Mouse (Mus musculus): ENCODE data around the gene Pbld2. TPM values are rescaled to one million over a fixed set of nuclear protein-coding genes. Genes with fewer than 3 reads are reported as not detected.

Pbld2 gene
- polyA plus RNA-seq (2012; rRNA removed) = 3.0 and 3.5 TPM in 2 replicates

GRCm38 (mm10) chr10:63023749-63024579 lies at the start of gene Pbld2, which contains the start of gene Hnrnph3:
TSS of gene Pbld2 (plus strand) at chr10:63024315.
TSS of gene Hnrnph3 (minus strand) at chr10:63024217.
- peak; percentile 96 to 99 for DNase-seq (ENCODE audit: extremely low spot score in 1 of 2, low spot score in 1 of 2)

DNA sequence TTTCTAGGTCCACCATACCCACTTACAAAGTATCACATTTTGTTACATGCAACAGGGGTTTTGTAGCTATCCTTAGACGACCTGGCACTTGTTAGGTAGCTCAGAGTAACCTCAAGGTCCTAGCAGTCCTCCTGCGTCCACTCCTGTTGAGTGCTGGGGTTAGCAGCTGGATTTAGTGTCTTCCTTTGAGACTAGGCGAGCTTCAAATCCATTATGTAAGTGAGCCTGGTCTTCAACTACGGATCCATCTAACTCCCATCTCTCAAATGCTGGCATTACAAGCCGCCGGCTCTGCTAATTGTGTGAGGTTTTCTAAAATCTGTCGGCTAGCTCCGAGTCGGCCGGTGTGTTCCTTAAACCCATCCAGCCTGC lies 44.5 kb upstream of the Pbld2 start:
- no peak for DNase-seq (ENCODE audit: extremely low spot score in 1 of 2, low spot score in 1 of 2)

DNA sequence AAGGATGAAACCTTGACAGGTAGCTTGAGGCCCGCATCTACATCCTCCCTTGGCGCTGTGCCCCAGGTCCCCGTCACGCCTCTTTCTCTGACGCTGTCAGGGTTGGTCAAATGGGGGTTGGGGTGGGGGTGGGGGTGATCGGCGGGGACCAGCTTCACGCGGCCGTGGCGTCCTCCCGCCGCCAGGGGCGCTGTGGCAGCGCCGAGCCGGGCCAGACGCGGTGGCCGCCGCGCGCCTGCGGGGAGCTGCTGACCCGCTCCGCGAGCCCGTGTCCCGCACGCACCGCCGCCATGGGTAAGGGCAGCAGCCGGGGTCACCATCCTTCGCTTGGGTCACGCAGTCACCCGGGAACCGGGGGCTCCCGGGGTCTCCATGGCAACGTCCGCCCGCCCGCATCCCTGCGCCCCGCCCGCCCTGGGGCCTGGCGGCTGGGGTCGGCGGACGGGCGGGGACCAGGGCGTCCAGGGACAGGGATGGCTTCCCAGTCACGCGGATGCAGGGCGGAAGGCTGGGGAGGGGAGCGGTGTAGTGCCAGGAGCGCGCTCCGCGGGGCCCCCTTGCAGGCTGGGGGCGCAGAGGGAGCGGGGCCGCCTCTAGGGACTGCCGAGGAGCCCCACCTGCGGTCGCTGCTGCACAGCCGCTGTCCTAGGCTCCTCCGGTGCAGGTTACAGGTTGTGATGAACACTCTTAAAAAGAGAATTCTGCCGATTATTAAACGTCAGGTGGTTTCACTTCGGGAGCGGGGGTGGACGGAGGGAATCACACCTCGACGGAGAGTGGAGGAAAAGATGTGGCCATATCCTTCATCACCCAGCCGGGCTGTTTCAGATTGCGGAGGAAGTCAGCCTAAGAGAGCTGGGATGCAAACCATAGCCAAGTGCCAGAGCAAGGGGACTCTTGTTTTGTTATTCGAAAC lies 43.8 kb upstream of the Pbld2 start, which contains the start of gene Rufy2:
Gene Rufy2 (plus strand): TSS at position 185 of the 916 bp plus-strand sequence.
- DNase-seq (ENCODE audit: extremely low spot score in 1 of 2, low spot score in 1 of 2) = peak; percentile 77 to 93

- DNase-seq (ENCODE audit: extremely low spot score in 1 of 2, low spot score in 1 of 2) = no peak
These were observed 40.0 kb upstream of the Pbld2 start for GRCm38 (mm10) chr10:62984072-62984471.

DNA sequence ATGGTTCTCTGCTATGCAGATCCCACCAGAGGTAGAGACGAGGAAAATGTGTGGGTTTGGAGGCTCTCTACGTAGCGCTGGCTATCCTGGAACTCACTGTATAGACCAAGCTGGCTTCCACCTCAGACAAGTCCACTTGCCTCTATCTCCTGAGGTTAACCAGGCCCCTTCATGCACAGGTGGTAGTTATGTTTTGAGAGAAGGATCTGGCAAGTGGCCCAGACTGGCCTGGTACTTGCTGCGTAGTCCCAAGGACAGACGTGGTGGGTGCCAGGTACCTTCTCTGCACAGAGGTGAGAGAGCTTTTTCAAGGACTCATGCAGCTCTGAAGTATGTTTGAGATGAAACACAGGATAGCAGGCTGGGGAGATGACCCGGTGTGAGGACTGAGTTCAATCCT lies 39.6 kb upstream of the Pbld2 start:
- DNase-seq (ENCODE audit: extremely low spot score in 1 of 2, low spot score in 1 of 2) = no peak

- no peak for DNase-seq (ENCODE audit: extremely low spot score in 1 of 2, low spot score in 1 of 2)
These were observed 36.8 kb upstream of the Pbld2 start for GRCm38 (mm10) chr10:62987341-62987740.

- no peak for DNase-seq (ENCODE audit: extremely low spot score in 1 of 2, low spot score in 1 of 2)
These were observed 33.5 kb upstream of the Pbld2 start for GRCm38 (mm10) chr10:62990636-62991035.

GRCm38 (mm10) chr10:62993991-62994390 lies 30.1 kb upstream of the Pbld2 start:
- no peak for DNase-seq (ENCODE audit: extremely low spot score in 1 of 2, low spot score in 1 of 2)

DNA sequence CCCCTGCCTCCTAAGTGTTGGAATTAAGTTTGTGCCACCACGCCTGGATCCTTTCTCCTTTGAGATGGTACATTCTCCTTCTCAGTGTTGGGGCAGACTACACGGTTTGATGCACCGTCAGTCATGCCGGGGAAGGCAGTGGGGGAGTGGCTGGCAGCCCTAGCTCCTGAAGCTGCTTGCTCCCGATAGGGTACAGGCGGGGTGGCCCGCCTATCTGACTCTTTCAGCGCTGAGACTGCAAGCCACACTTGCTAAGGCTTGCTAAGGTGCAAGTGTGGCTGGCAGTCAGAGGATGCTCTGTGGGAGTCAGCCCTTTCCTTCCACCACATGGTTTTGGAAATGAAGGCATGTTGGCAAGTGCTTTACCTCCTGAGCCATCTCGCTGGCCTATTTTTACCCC lies 23.5 kb upstream of the Pbld2 start:
- peak in 1 of 2 experiments; percentile 53 for DNase-seq (ENCODE audit: extremely low spot score in 1 of 2, low spot score in 1 of 2)

DNA sequence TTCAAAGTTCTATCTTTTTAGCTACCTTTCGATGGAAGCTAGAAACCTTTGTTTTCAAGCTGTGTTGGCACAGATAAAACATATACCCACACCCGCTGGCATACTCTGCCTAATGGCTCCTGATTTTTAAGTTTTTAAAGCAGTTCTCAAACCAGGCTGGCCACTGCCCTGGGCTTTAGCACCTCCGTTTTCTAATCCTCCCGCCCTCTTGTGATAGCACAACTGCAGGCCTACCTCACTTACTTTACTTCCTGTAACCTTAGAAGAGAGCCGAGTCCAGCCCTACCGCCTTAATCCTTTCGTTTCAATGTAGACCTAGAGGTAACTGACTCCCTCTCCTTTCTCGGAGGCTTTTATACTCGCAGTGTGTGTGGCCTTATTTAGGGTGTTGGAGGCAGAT lies 20.9 kb upstream of the Pbld2 start:
- DNase-seq (ENCODE audit: extremely low spot score in 1 of 2, low spot score in 1 of 2) = no peak

- DNase-seq (ENCODE audit: extremely low spot score in 1 of 2, low spot score in 1 of 2) = peak in 1 of 2 experiments; percentile 28
These were observed 19.6 kb upstream of the Pbld2 start for GRCm38 (mm10) chr10:63004556-63004955.

DNA sequence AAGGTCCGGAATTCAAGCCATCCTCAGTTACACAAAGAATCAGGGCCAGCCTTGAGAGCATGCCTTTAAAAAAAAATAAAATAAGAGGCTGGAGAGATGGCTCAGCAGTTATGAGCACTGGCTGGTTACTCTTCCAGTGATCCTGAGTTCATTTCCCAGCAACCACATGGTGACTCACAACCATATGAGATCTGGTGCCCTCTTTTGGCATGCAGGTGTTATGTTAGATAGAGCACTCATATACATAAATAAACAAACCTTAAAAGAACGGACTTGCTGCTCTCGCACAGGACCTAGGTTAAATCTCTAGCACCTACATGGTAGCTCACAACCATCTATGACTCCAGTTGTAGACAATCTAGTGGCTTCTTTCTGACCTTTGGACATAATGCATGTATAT lies 15.9 kb upstream of the Pbld2 start:
- DNase-seq (ENCODE audit: extremely low spot score in 1 of 2, low spot score in 1 of 2) = no peak

GRCm38 (mm10) chr10:63010268-63010667 lies 13.8 kb upstream of the Pbld2 start:
- DNase-seq (ENCODE audit: extremely low spot score in 1 of 2, low spot score in 1 of 2) = no peak

GRCm38 (mm10) chr10:63011556-63011955 lies 12.6 kb upstream of the Pbld2 start:
- DNase-seq (ENCODE audit: extremely low spot score in 1 of 2, low spot score in 1 of 2) = no peak

DNA sequence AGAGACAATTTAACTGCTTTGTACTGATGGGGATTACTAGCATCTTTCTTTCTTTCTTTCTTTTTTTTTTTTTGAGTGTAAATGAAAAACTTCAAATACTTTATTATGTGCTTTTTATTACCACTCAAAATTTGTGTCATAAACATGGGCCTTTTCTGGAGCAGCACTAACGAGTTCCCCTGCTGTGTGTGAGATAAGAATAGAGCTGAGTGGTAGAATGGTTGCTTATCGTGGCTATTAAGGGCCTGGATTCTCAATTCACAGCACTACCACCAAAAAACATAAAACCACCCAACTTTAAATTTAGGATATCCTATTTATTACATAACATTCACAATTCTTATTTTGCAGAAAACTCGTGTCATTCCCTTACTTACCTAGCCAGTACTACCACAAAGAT lies 10.6 kb upstream of the Pbld2 start:
- DNase-seq (ENCODE audit: extremely low spot score in 1 of 2, low spot score in 1 of 2) = no peak

GRCm38 (mm10) chr10:63014168-63014567 lies 9.9 kb upstream of the Pbld2 start:
- no peak for DNase-seq (ENCODE audit: extremely low spot score in 1 of 2, low spot score in 1 of 2)

DNA sequence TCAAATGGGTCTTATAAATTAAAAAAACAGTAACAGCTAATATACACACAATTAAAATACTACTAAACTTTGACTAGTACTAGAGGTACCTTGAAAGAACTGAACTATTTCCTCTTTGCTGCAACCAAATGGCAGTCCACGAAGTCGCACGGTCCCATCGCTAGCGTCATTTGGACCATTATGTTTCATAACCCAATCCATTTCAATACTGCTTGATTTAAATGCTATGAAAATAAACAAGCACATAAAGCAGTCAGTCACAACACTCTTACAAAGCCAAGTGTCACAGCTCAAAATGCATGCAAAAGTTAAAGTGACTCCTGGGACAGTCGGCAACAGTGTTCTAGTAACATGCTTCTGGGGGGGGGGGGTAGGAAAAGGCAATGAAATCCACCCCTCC lies 4.8 kb upstream of the Pbld2 start:
- no peak for DNase-seq (ENCODE audit: extremely low spot score in 1 of 2, low spot score in 1 of 2)

DNA sequence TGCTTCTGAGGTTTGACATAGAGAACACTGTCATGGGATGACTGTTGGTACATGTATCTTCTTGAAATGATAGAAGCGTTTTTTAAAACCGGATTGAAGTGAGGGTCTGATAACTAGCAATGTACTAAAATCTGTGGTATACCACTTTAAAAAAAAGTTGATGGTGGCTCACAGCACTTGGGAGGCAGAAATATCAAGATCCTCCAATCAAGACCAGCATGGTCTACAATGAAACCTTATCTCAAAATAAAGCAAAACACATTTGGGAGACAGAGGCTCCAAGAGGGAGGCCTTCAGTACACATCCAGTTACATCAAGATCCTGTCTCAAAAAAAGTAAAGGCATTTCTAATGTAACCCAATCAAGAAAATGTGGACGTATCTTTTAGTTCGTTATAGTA lies 2.4 kb upstream of the Pbld2 start:
- DNase-seq (ENCODE audit: extremely low spot score in 1 of 2, low spot score in 1 of 2) = no peak

DNA sequence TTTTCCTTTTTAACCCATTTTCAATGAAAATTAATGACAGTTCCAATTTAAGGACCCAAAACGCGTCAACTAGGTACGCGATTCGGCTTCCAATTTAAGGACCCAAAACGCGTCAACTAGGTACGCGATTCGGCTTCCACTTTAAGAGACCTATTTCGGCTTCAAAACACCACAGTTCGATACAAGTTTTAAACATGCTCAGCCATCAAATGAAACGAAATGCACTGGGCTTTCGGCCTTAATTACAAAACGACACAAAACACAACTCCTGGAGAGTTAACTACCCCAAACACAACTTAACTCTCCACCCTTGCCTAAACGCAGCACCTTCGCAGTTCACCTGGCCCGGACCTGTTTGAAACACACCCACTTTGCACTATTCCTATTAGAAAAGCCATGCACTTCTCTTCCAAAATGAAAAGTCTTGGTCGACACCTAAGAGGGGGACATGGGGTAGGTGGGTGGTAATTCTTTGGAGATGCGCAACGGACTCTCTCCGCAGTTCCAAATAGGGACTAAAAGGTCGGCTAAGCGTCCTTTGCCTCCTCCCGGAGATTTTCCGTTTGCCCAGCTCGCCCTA lies 1.5 kb upstream of the Pbld2 start:
- DNase-seq (ENCODE audit: extremely low spot score in 1 of 2, low spot score in 1 of 2) = no peak

- peak; percentile 44 to 62 for DNase-seq (ENCODE audit: extremely low spot score in 1 of 2, low spot score in 1 of 2)
These were observed 880 bp upstream of the Pbld2 start for GRCm38 (mm10) chr10:63023121-63023748.

GRCm38 (mm10) chr10:63024580-63024910 lies 430 bp downstream of the Pbld2 start:
- peak in 1 of 2 experiments; percentile 63 for DNase-seq (ENCODE audit: extremely low spot score in 1 of 2, low spot score in 1 of 2)
